Mouse (Mus musculus) frontal cortex, postnatal 36 days (tissue): ENCODE results near the gene Gm42688.
"Not testable (repeated sequence)": the region's sequence is repeated elsewhere in the genome, so short reads cannot be mapped to it uniquely, and the experiment has no call there.

ENCODE experiments used
- DNase-seq, 2 experiments: peaks; one replicate each; pipeline ENCODE4 v3.0.0; 2022; ENCODE audit warnings: low spot score in 2 of 2

Gene Gm42688

GRCm38 (mm10) chr6:83140044-83140443 is 38.6 kb downstream of the Gm42688 start:
- DNase-seq, result no peak

GRCm38 (mm10) chr6:83141636-83142035 is 40.2 kb downstream of the Gm42688 start:
- DNase-seq, result no peak

- peak; percentile 72 to 76 for DNase-seq
These were observed 40.9 kb downstream of the Gm42688 start for GRCm38 (mm10) chr6:83142211-83142731.

GRCm38 (mm10) chr6:83142886-83143285 is 41.5 kb downstream of the Gm42688 start:
- DNase-seq, result peak; percentile 51 to 55

- no peak for DNase-seq
These were observed 43.8 kb downstream of the Gm42688 start for GRCm38 (mm10) chr6:83145209-83145608.

- no peak for DNase-seq
These were observed 44.4 kb downstream of the Gm42688 start for GRCm38 (mm10) chr6:83145805-83146204.

GRCm38 (mm10) chr6:83147280-83147679 is 45.9 kb downstream of the Gm42688 start:
- DNase-seq, result no peak

- DNase-seq, result no peak
These were observed 50.3 kb downstream of the Gm42688 start for GRCm38 (mm10) chr6:83151721-83152120.

- DNase-seq, result no peak
These were observed 51.6 kb downstream of the Gm42688 start for GRCm38 (mm10) chr6:83153038-83153437.

GRCm38 (mm10) chr6:83153485-83153884 is 52.1 kb downstream of the Gm42688 start:
- no peak for DNase-seq

GRCm38 (mm10) chr6:83155552-83156238 is 54.3 kb downstream of the Gm42688 start:
- peak in 1 of 2 experiments; percentile 37 for DNase-seq

- DNase-seq, result peak; percentile 79
These were observed 54.9 kb downstream of the Gm42688 start, which contains the start of the genes Wdr54 and 1700003E16Rik for GRCm38 (mm10) chr6:83156259-83156684. Gene Wdr54, minus strand, starts transcription at chr6:83156397. Gene 1700003E16Rik, plus strand, starts transcription at chr6:83156404.

- DNase-seq, result not testable (repeated sequence)
These were observed 58.0 kb downstream of the Gm42688 start for GRCm38 (mm10) chr6:83159456-83159855.
